Mouse (Mus musculus): ENCODE measurements around the gene Cmtm2a. TPM values are rescaled to one million over a fixed set of nuclear protein-coding genes. Genes with fewer than 3 reads are reported as not detected.
"Not testable (repeated sequence)": the region's sequence is repeated elsewhere in the genome, so short reads cannot be mapped to it uniquely, and the experiment has no call there.

Gene Cmtm2a
- polyA plus RNA-seq (2015; fragmentation: Nextera tagmentation; extraction: Ambion mirVana) = not detected in 2 replicates

- not testable (repeated sequence) for H3K36me3 ChIP-seq (ENCODE audit: control insufficient read depth, insufficient read depth, low read length); H3K4me3 ChIP-seq (ENCODE audit: low read depth, low read length); H3K27ac ChIP-seq (ENCODE audit: low read length); H3K9me3 ChIP-seq (replicated peaks; ENCODE audit: control insufficient read depth, low read length, poor library complexity, severe bottlenecking); H3K4me1 ChIP-seq (ENCODE audit: control insufficient read depth, insufficient read depth, low read length); ATAC-seq; H3K4me2 ChIP-seq (ENCODE audit: low read length); H3K9ac ChIP-seq (ENCODE audit: low read depth, low read length); H3K27me3 ChIP-seq (ENCODE audit: control insufficient read depth, insufficient read depth, low read depth, low read length)
- 95% methylated on average over 11 of the region's 12 CpGs for WGBS
These were observed at the start of gene Cmtm2a for GRCm38 (mm10) chr8:104293081-104293480. Cmtm2a (minus strand) TSS chr8:104293181.

GRCm38 (mm10) chr8:104342426-104342825 is 49.4 kb upstream of the Cmtm2a start:
- 83% methylated on average over 5 of the region's 5 CpGs for WGBS
- Histone ChIP-seq H3K4me2 (ENCODE audit: low read length) (no peak overlapping the region), H3K27me3 (ENCODE audit: control insufficient read depth, insufficient read depth, low read depth, low read length) (no peaks in the 10 kb centered on the region), H3K9me3 (replicated peaks; ENCODE audit: control insufficient read depth, low read length, poor library complexity, severe bottlenecking) (no peaks in the 10 kb centered on the region), H3K9ac (ENCODE audit: low read depth, low read length) (no peak overlapping the region), H3K4me1 (ENCODE audit: control insufficient read depth, insufficient read depth, low read length) (peaks cover 8% of the 10 kb centered on the region), H3K27ac (ENCODE audit: low read length) (no peak overlapping the region), H3K4me3 (ENCODE audit: low read depth, low read length) (no peak overlapping the region), H3K36me3 (ENCODE audit: control insufficient read depth, insufficient read depth, low read length) (no peaks in the 10 kb centered on the region)
- no peak for ATAC-seq

- peak overlapping the region; percentile 56; the same call in 1 of the 2 replicates for H3K4me3 ChIP-seq (ENCODE audit: low read depth, low read length)
- 51% methylated on average over 6 of the region's 6 CpGs for WGBS
- no peak overlapping the region for H3K9ac ChIP-seq (ENCODE audit: low read depth, low read length)
- peak; percentile 13; the same call in 1 of the 2 replicates for ATAC-seq
- H3K4me1 ChIP-seq (ENCODE audit: control insufficient read depth, insufficient read depth, low read length) = peaks cover 8% of the 10 kb centered on the region
- no peaks in the 10 kb centered on the region for H3K27me3 ChIP-seq (ENCODE audit: control insufficient read depth, insufficient read depth, low read depth, low read length)
- no peaks in the 10 kb centered on the region for H3K9me3 ChIP-seq (replicated peaks; ENCODE audit: control insufficient read depth, low read length, poor library complexity, severe bottlenecking)
- no peak overlapping the region for H3K27ac ChIP-seq (ENCODE audit: low read length)
- no peaks in the 10 kb centered on the region for H3K36me3 ChIP-seq (ENCODE audit: control insufficient read depth, insufficient read depth, low read length)
- H3K4me2 ChIP-seq (ENCODE audit: low read length) = peak overlapping the region; percentile 86
These were observed 48.7 kb upstream of the Cmtm2a start for GRCm38 (mm10) chr8:104341678-104342077.

GRCm38 (mm10) chr8:104341106-104341561 is 48.2 kb upstream of the Cmtm2a start:
- peak overlapping the region; percentile 86 for H3K4me2 ChIP-seq (ENCODE audit: low read length)
- H3K27ac ChIP-seq (ENCODE audit: low read length) = peak overlapping the region; percentile 19; the same call in 1 of the 2 replicates
- H3K4me3 ChIP-seq (ENCODE audit: low read depth, low read length) = peak overlapping the region; percentile 56
- no peaks in the 10 kb centered on the region for H3K36me3 ChIP-seq (ENCODE audit: control insufficient read depth, insufficient read depth, low read length)
- peak overlapping the region; percentile 73 for H3K9ac ChIP-seq (ENCODE audit: low read depth, low read length)
- no peaks in the 10 kb centered on the region for H3K9me3 ChIP-seq (replicated peaks; ENCODE audit: control insufficient read depth, low read length, poor library complexity, severe bottlenecking)
- no peaks in the 10 kb centered on the region for H3K27me3 ChIP-seq (ENCODE audit: control insufficient read depth, insufficient read depth, low read depth, low read length)
- H3K4me1 ChIP-seq (ENCODE audit: control insufficient read depth, insufficient read depth, low read length) = peaks cover 8% of the 10 kb centered on the region
- ATAC-seq = peak; percentile 70
- WGBS = under 1% methylated on average over 20 of the region's 24 CpGs

GRCm38 (mm10) chr8:104340233-104341105 is 47.5 kb upstream of the Cmtm2a start:
- Histone ChIP-seq H3K9ac (ENCODE audit: low read depth, low read length) (peak overlapping the region; percentile 73), H3K4me1 (ENCODE audit: control insufficient read depth, insufficient read depth, low read length) (peaks cover 8% of the 10 kb centered on the region), H3K27ac (ENCODE audit: low read length) (peak overlapping the region; percentile 19; the same call in 1 of the 2 replicates), H3K27me3 (ENCODE audit: control insufficient read depth, insufficient read depth, low read depth, low read length) (no peaks in the 10 kb centered on the region), H3K36me3 (ENCODE audit: control insufficient read depth, insufficient read depth, low read length) (no peaks in the 10 kb centered on the region), H3K9me3 (replicated peaks; ENCODE audit: control insufficient read depth, low read length, poor library complexity, severe bottlenecking) (no peaks in the 10 kb centered on the region), H3K4me2 (ENCODE audit: low read length) (peak overlapping the region; percentile 86), H3K4me3 (ENCODE audit: low read depth, low read length) (peak overlapping the region; percentile 56)
- peak; percentile 81 for ATAC-seq
- 0% methylated on average over 49 of the region's 54 CpGs for WGBS

GRCm38 (mm10) chr8:104339983-104340232 is 46.9 kb upstream of the Cmtm2a start:
- peak; percentile 11; the same call in 1 of the 2 replicates for ATAC-seq
- H3K27ac ChIP-seq (ENCODE audit: low read length) = no peak overlapping the region

GRCm38 (mm10) chr8:104339229-104339982 is 46.4 kb upstream of the Cmtm2a start, which contains the start of gene Cmtm3:
Cmtm3 (plus strand) TSS chr8:104339410.
- Histone ChIP-seq H3K27ac (ENCODE audit: low read length) (no peak within 1 kb of the TSS), H3K9me3 (replicated peaks; ENCODE audit: control insufficient read depth, low read length, poor library complexity, severe bottlenecking) (no peaks in the 10 kb centered on the region), H3K4me2 (ENCODE audit: low read length) (peak within 1 kb of the TSS; percentile 86), H3K27me3 (ENCODE audit: control insufficient read depth, insufficient read depth, low read depth, low read length) (no peaks in the 10 kb centered on the region), H3K9ac (ENCODE audit: low read depth, low read length) (peak within 1 kb of the TSS; percentile 73), H3K4me1 (ENCODE audit: control insufficient read depth, insufficient read depth, low read length) (peaks cover 8% of the 10 kb centered on the region), H3K36me3 (ENCODE audit: control insufficient read depth, insufficient read depth, low read length) (no peaks in the 10 kb centered on the region), H3K4me3 (ENCODE audit: low read depth, low read length) (peak within 1 kb of the TSS; percentile 56)
- WGBS = 17% methylated on average over 16 of the region's 18 CpGs
- ATAC-seq = no peak; the same call in 1 of the 2 replicates

More at GRCm38 (mm10) chr8:104339983-104340232, 46.9 kb upstream of the Cmtm2a start:
- no peaks in the 10 kb centered on the region for H3K27me3 ChIP-seq (ENCODE audit: control insufficient read depth, insufficient read depth, low read depth, low read length)
- WGBS = under 1% methylated on average over 6 of the region's 6 CpGs
- peaks cover 8% of the 10 kb centered on the region for H3K4me1 ChIP-seq (ENCODE audit: control insufficient read depth, insufficient read depth, low read length)
- H3K4me3 ChIP-seq (ENCODE audit: low read depth, low read length) = peak overlapping the region; percentile 56
- H3K36me3 ChIP-seq (ENCODE audit: control insufficient read depth, insufficient read depth, low read length) = no peaks in the 10 kb centered on the region
- peak overlapping the region; percentile 73 for H3K9ac ChIP-seq (ENCODE audit: low read depth, low read length)
- H3K9me3 ChIP-seq (replicated peaks; ENCODE audit: control insufficient read depth, low read length, poor library complexity, severe bottlenecking) = no peaks in the 10 kb centered on the region
- H3K4me2 ChIP-seq (ENCODE audit: low read length) = peak overlapping the region; percentile 86

- Histone ChIP-seq H3K27me3 (ENCODE audit: control insufficient read depth, insufficient read depth, low read depth, low read length) (no peaks in the 10 kb centered on the region), H3K9me3 (replicated peaks; ENCODE audit: control insufficient read depth, low read length, poor library complexity, severe bottlenecking) (no peaks in the 10 kb centered on the region), H3K4me1 (ENCODE audit: control insufficient read depth, insufficient read depth, low read length) (peaks cover 8% of the 10 kb centered on the region), H3K27ac (ENCODE audit: low read length) (no peak overlapping the region), H3K4me3 (ENCODE audit: low read depth, low read length) (no peak overlapping the region), H3K36me3 (ENCODE audit: control insufficient read depth, insufficient read depth, low read length) (no peaks in the 10 kb centered on the region), H3K9ac (ENCODE audit: low read depth, low read length) (no peak overlapping the region), H3K4me2 (ENCODE audit: low read length) (no peak overlapping the region)
- WGBS = 56% methylated on average over 3 of the region's 3 CpGs
- no peak for ATAC-seq
These were observed 44.9 kb upstream of the Cmtm2a start for GRCm38 (mm10) chr8:104337890-104338289.
